Mouse (Mus musculus) stomach, postnatal 0 days (tissue): ENCODE data around the gene Olfr721-ps1. TPM values are rescaled to one million over a fixed set of nuclear protein-coding genes. Genes with fewer than 3 reads are reported as not detected.

Experiments used
- ATAC-seq: fragments of 200-750 bp; cut with Nextera tagmentation; 2 replicates; pipeline ENCODE4 v1.8.0; 2017; ENCODE audit not compliant: low FRiP score, low TSS enrichment
- DNase-seq: peaks from one replicate; pipeline ENCODE4 v3.0.0-alpha.2; 2016; ENCODE audit warnings: low spot score
- H3K27ac ChIP-seq: fragments of 300-500 bp; sonication (generic); replicated peaks from 2 replicates; pipeline ENCODE4 v1.5.1; 2014; ENCODE audit warnings: mild to moderate bottlenecking, control low read depth
- H3K27me3 ChIP-seq: fragments of 300-500 bp; sonication (generic); 2 replicates; pipeline ENCODE4 v1.6.1; 2014; ENCODE audit warnings: low read length; ENCODE audit not compliant: control insufficient read depth, insufficient read depth
- H3K36me3 ChIP-seq: fragments of 300-500 bp; sonication (generic); 2 replicates; pipeline ENCODE4 v1.6.1; 2014; ENCODE audit warnings: low read length, mixed read lengths; ENCODE audit not compliant: control insufficient read depth, insufficient read depth
- H3K4me1 ChIP-seq: fragments of 300-500 bp; sonication (generic); replicated peaks from 2 replicates; pipeline ENCODE4 v1.6.1; 2014; ENCODE audit warnings: antibody characterized with exemption; ENCODE audit not compliant: control insufficient read depth, insufficient read depth
- H3K4me2 ChIP-seq: fragments of 300-500 bp; sonication (generic); replicated peaks from 2 replicates; pipeline ENCODE4 v1.6.1; 2014; ENCODE audit warnings: low read depth, mild to moderate bottlenecking, control low read depth, moderate library complexity
- H3K4me3 ChIP-seq: fragments of 300-500 bp; sonication (generic); 2 replicates; pipeline ENCODE4 v1.5.1; 2014; ENCODE audit warnings: low read depth, low read length, control low read depth
- H3K9ac ChIP-seq: fragments of 300-500 bp; sonication (generic); 2 replicates; pipeline ENCODE4 v1.6.1; 2014; ENCODE audit warnings: mild to moderate bottlenecking, low read length, control low read depth, mixed read lengths
- H3K9me3 ChIP-seq: fragments of 300-500 bp; sonication (generic); 2 replicates; pipeline ENCODE4 v1.6.1; 2016; ENCODE audit warnings: low read length; ENCODE audit not compliant: control insufficient read depth
- CTCF ChIP-seq: IDR thresholded peaks from 2 replicates; pipeline ENCODE4 v1.5.1; 2016; ENCODE audit warnings: antibody characterized with exemption, low read depth, mild to moderate bottlenecking, moderate library complexity
- EP300 ChIP-seq: optimal IDR thresholded peaks from 2 replicates; pipeline ENCODE3; 2016; ENCODE audit warnings: antibody characterized with exemption
- WGBS: fragments of 180-500 bp; shearing (Covaris S2); extraction: QIAGEN DNeasy Blood & Tissue Kit; methylation state at CpG from one replicate; pipeline ENCODE4 v1.1.7; 2014; 5-methylcytosine and 5-hydroxymethylcytosine counted together
- polyA plus RNA-seq: library from polyadenylated mRNA; unstranded; fragments of >200 nt; fragmentation: Nextera tagmentation; extraction: Ambion mirVana; gene quantifications from 2 replicates; pipeline ENCODE4 v1.2.1, GENCODE M21; 2015

Gene Olfr721-ps1
- polyA plus RNA-seq, 1 experiment from 2014 or later: not detected

GRCm38 (mm10) chr14:14354511-14355359 lies 46.4 kb upstream of the Olfr721-ps1 start:
- Histone ChIP-seq H3K36me3 (no peaks in the 10 kb centered on the region), H3K9ac (no peak overlapping the region), H3K4me1 (no peaks in the 10 kb centered on the region), H3K4me2 (no peak overlapping the region), H3K4me3 (no peak overlapping the region), H3K27me3 (no peaks in the 10 kb centered on the region), H3K27ac (no peak overlapping the region), H3K9me3 (peaks cover 7% of the 10 kb centered on the region; the same call in 1 of the 2 replicates)
- ATAC-seq (peak; percentile 15; the same call in 1 of the 2 replicates), DNase-seq (no peak)
- TF ChIP-seq EP300 (no peak), CTCF (no peak)
- 94% methylated on average over 13 of the region's 13 CpGs for WGBS

GRCm38 (mm10) chr14:14355360-14355646 lies 45.8 kb upstream of the Olfr721-ps1 start:
- ATAC-seq (peak; percentile 43; the same call in 1 of the 2 replicates), DNase-seq (peak; percentile 19)

GRCm38 (mm10) chr14:14395535-14395934 lies 5.6 kb upstream of the Olfr721-ps1 start:
- Histone ChIP-seq H3K9ac (no peak overlapping the region), H3K27ac (no peak overlapping the region), H3K9me3 (no peaks in the 10 kb centered on the region), H3K36me3 (no peaks in the 10 kb centered on the region), H3K4me3 (no peak overlapping the region), H3K4me1 (no peaks in the 10 kb centered on the region), H3K4me2 (no peak overlapping the region), H3K27me3 (no peaks in the 10 kb centered on the region)
- ATAC-seq: no peak
- 72% methylated on average over 1 of the region's 1 CpGs for WGBS
- no peak for DNase-seq
- TF ChIP-seq CTCF (no peak), EP300 (no peak)

More at GRCm38 (mm10) chr14:14355360-14355646, 45.8 kb upstream of the Olfr721-ps1 start:
- no peaks in the 10 kb centered on the region for H3K4me1 ChIP-seq
- no peak overlapping the region for H3K9ac ChIP-seq
- TF ChIP-seq CTCF (no peak), EP300 (no peak)
- no peak overlapping the region for H3K4me2 ChIP-seq
- no peak overlapping the region for H3K4me3 ChIP-seq
- H3K27ac ChIP-seq: no peak overlapping the region
- WGBS: 98% methylated on average over 8 of the region's 8 CpGs
- H3K9me3 ChIP-seq: peaks cover 5% of the 10 kb centered on the region; the same call in 1 of the 2 replicates
- no peaks in the 10 kb centered on the region for H3K36me3 ChIP-seq
- H3K27me3 ChIP-seq: no peaks in the 10 kb centered on the region

- ATAC-seq (no peak), DNase-seq (no peak)
- Histone ChIP-seq H3K4me2 (no peak overlapping the region), H3K4me1 (no peaks in the 10 kb centered on the region), H3K36me3 (no peaks in the 10 kb centered on the region), H3K9me3 (no peaks in the 10 kb centered on the region), H3K27me3 (no peaks in the 10 kb centered on the region), H3K9ac (no peak overlapping the region), H3K4me3 (no peak overlapping the region), H3K27ac (no peak overlapping the region)
- TF ChIP-seq EP300 (no peak), CTCF (no peak)
- WGBS: 75% methylated on average over 3 of the region's 3 CpGs
Observed at GRCm38 (mm10) chr14:14436078-14436658, 35.1 kb downstream of the Olfr721-ps1 start.

Other genes with a start within 250 kb of the Olfr721-ps1 start
- gene Olfr720, start 214.5 kb upstream of the Olfr721-ps1 start, polyA plus RNA-seq: not detected in 2 replicates
- 0.02 TPM in 1 of 2 replicates, not detected in the other for gene Olfr31, start 78.5 kb upstream of the Olfr721-ps1 start, polyA plus RNA-seq
- 2.7 and 3.9 TPM in 2 replicates for gene Il3ra, start 55.0 kb upstream of the Olfr721-ps1 start, polyA plus RNA-seq